Mouse (Mus musculus) layer of hippocampus, adult 11-12 months (tissue): ENCODE data around the gene Tmem150b.
A peak's percentile ranks its signal among the peaks of the same experiment; 100 is the strongest.

Experiments used
- DNase-seq: peaks from one replicate; pipeline ENCODE4 v3.0.0; 2022; ENCODE audit warnings: low spot score

The Tmem150b gene

DNA sequence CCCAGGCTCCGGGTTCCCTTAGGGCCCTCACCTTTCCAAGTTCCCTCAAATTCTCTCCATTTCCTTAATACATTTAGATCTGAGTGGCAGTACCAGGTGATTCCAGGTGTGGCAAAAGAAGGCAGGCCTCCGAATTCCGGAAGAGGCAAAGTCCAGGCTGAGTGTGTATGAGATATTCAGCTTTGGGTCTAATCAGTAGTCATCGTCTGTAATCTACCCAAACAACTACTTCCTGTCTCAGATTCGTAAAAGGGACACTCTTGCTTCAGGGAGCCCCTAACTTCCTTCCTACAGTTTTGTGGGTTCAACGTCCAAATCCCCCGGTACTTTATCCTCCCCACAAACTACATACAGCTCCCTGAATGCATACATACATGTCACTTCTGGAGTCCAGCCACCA lies at the start of gene Tmem150b:
TSS of gene Tmem150b (minus strand) at position 81 of the 400 bp plus-strand sequence.
- DNase-seq, result no peak

DNA sequence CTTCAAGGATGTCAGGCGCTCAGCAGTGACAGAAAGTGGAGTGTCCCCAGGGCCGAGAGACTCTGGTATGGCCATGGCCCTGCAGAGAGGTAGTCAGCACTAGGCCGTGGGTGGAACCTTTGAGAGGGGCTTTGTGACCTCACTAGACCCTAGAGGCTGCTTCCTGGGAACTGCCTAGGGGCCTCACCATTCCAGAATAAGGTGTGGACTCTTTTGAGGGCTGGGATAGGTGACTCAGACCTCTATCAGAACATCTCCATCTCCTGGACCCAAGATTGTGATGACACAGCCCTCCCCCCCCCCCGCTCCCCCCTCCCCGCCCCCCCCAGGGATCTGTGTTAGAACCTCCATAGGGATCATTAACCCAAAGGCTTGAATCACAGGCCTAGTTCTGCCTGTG lies 46.2 kb upstream of the Tmem150b start, which contains the start of gene Fam71e2:
TSS of gene Fam71e2 (minus strand) at position 101 of the 400 bp plus-strand sequence.
- no peak for DNase-seq

DNA sequence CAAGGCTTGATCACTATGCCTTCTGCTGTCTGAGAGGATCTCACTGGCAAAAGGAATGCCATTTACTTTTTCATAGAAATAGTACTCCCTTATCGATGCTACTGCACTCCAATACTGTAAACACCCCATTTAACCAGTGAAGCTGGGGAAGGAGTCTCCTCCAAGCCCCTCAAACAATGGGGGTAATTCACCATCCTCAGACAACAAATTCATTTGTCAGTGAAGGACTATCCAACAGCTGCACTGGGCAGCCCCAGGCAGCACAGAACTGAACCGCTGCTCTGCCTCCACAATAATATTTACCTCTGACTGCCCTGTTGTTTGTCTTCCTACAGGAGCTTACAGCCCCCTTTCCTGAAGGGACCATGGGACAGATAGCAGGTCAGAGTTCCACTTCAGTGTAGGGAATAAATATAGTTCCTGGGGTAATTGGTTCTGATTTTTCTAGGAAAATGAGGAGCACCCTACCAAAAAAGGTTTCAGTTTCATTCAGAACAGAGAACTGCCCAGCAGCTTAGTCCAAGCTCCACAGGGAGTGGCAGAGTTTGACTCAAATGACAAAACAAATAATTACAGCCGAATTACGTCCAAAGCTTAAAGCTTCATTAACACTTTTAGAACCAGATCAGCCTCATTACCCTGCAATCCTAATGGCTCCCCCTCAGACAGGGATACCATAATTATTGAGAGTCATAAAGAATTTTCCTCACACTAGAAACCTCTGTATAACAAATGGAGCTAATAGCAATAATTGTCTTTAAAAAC lies 40.1 kb upstream of the Tmem150b start:
- DNase-seq, result peak; percentile 34

DNA sequence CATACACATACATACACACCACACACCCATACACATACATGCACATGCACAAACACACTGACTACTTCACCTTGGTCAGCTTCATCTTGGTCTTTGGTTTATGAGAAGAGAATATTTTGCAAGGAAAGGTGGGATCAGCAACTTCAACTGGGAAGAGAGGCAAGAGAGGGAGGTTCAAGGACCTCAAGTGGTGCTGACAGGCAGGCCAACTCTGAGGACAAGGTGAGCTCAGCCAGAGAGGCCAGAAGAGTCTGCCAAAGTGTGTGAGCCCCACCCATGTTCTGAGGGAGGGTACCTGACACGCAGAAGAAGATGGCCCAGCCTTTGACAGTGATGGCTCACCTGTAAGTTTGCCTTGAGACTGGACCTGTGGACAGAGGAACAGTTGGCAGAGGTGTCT lies 34.6 kb upstream of the Tmem150b start:
- no peak for DNase-seq

DNA sequence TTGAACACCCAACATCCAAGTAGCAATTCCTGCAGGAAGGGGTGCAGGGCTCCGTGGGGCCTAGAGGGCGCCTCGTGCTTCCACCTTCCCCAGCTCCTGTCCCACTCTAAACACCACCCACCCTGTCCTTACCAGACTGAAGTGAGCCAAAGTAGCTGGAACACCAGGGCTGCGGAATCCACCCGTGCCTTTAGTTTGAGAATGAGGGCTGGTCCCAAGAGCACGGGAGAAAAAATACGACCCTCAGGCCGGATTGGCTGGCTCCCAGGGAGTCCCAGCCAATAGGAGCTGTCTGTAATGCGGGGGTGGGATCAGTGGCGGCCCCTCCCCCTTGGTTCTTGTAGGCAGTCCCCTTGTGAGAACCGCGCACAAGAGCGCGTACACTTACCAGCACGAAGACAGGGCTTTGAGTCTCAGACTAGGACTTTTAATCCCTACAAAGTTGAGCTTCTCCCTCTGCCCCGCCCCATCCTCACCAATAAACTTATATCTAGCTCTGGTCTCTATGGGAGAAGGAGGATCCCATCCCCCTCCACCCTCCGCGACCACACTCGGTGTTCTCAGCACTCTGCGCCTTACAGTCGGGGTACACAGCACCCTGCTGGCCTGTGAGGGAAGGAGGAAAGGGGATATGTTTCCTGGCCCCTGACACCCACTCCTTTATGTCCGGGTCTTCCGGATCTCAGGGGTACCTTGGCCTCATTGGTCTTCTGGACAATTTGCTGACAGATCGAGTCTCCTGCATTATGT lies 27.9 kb upstream of the Tmem150b start, which contains the start of gene Cox6b2:
TSS of gene Cox6b2 (minus strand) at position 274 of the 750 bp plus-strand sequence.
- DNase-seq, result peak; percentile 76

DNA sequence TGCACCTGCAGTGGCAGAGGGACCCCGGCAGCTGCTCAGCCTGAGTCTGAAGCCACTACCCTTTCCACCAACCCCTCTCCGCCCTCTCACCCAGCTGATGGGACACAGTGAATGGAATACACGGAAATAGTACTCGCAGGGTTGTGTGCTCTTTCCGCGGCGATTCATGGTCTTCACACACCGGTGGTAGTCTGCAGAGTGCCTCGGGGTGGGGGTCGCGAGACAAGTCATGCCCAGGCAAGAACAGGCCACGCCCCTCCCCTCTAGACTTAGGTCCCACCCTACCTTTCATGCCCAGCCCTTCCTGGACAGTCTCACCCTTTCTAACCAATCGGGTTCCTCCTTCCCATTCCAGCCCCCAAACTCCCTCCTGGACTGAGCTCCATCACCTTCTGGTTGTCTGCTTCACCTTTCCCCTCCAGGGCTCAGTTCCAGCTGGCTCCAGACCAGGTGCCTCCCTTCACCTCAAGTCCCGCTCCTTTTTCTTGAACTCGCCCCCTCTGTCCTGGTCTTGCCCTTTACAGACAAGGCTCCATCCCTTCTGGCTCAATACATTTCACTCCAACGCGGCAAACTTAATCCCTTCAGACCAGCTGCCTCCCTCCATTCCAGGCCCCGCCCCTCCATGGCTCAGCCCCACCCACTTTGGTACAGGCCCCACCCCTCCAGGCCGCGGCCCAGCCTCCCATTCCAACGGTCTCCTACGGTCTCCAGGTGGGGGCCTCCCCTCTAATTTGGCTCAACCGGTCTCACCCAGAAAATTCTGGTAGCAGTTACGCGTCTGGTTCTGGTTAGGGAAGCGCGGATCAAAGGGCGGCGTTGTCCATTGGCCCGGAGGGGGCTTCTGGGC lies 27.1 kb upstream of the Tmem150b start:
- no peak for DNase-seq

DNA sequence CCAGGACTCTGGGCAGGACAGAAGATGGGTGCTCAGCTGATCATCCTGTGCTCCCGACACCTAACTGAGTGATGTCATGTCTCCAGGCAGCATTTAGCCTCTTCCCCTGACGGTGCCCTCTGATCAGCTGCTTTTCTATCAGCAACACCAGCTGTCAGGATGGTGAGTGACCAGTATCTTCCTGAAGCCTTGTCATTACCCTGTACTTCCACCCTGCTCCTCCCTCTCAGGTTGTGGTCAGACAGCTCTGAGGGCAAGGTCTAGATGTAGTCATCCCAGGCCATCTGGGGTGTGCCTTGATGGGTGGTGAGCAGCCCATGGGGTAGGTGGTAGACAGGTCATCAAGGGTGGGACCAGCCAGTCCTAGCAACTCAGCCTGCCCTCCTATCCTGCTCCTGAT lies 24.1 kb upstream of the Tmem150b start:
- no peak for DNase-seq

DNA sequence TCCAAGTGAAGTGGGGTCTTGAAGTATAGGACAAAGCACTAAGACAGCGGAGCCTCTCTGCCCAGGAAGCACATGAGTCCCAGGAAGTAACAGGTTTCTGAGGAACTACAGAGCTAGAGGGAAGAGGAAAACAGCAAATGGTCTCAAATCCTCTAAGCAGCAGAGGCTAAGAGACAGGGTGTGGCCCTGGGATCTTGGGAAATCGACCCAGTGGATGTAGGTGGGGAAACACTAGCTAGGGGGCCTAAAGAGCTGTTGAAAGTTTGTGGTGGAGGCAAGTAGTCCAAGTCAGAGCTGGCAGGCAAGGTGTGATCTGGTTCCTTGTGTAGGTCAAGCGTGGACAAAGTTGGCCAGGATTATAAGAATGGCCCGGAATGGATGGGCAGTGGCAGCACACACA lies 23.3 kb upstream of the Tmem150b start:
- DNase-seq, result no peak

DNA sequence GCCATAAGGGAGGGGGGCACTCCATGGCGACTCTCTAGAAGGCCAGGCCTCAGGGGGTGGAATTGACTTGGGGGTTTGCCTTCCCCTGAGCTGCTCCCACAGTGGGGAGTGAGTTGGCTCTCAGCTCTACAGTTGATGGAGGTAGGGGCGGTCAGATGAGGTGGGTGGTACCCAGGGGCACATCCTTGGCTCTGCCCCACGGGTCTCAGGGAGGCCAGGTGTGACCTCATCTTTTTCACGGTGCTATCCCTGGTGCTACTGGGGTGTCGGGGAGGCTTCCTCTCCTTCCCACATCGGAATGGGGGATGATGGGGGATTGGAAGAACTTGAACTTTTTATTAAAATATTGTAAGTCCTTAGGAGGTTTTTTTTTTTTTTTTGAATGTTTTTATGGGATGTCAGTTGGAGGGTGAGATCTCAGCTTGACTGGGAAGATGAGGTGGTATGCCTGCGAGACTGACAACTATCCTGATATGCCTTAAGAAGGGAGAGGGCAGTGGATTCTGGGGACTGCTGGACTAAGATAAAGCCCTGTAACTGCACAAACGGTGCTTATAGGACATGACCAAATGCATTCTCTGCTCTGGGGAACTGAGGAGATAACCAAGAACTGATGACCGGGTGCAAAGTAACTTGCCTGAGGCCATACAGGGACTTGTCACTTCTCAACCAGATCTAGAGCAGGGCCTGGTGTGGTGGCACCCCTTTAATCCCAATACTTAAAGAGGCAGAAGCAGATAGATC lies 22.3 kb upstream of the Tmem150b start:
- no peak for DNase-seq

DNA sequence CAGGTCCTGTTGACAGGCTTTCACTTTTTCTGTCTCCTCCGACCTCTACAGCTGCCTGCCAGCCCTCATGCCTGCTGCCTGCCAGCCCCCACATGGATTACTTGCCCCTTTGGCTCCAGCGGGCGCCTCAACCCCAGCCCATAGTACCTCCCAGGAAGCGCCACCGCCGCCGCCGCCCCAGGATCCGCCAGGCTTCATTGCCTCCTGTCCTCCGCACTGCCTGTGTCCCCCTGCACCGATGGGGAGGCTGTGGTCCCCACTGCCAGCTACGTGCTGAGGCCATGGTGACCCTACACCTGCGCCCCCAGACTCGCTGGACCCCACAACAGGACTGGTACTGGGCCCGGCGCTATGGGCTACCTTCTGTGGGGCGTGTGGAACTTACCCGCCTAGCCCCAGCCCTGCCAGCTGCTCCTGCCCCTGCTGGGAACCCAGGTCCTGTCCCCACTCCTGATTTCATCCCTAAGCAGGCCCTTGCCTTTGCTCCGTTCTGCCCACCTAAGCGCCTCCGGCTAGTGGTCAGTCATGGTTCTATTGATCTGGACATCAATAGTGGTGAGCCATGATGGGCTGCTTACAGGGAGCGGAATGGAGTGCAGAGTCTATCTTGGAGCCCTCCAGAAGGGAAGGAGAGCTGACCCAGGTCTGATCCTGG lies 21.4 kb upstream of the Tmem150b start:
- DNase-seq, result no peak

DNA sequence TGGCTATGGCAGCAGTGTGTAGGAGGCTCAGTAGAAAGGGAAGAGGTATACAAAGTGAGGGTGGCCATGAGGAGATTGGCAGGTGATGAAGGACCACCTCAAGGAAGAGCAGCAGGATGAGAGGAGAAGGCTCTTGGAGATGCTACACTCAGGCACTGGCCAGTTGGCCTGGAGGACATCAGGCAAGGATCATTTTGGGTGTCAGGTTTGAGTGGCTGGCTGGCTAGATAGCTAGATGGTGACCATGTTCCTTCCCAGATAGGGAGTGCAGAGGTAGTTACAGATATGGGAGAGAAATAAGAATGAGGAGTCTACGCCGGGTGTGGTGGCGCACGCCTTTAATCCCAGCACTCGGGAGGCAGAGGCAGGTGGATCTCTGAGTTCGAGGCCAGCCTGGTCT lies 19.8 kb upstream of the Tmem150b start:
- DNase-seq, result no peak

DNA sequence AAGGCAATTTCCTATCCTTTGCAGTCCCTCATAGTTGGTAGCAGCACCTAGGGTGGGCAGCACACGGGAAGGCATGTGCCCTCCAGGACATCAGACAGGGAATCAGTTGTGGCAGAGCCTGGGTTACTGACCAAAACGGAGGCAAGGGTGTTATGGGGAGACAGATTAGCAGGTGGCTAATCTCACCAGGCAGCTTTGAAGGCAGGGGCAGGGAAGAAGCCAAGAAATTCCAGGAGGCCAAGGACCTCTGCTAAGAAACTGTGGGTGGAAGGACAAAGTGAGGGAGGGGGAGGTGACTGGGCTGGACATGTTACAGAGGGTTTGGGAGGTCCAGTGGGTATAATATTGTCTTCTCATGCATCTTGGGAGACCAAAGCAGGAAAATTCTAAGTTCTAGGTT lies 18.3 kb upstream of the Tmem150b start:
- DNase-seq, result no peak

DNA sequence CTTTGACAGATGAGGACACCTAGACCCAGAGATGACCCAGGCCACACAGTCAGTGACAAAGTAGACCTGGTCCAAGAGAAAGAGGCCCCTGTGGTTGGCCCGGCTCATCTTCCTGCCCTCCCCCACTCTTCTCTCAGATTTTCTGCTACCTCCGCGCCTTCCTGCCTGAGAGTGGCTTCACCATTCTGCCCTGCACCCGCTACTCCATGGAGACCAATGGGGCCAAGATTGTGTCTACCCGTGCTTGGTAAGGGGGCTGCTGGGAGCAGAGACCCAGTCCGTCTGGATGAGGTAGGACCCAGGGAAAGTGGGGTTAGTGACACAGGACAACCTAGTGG lies 17.4 kb upstream of the Tmem150b start:
- DNase-seq, result no peak

DNA sequence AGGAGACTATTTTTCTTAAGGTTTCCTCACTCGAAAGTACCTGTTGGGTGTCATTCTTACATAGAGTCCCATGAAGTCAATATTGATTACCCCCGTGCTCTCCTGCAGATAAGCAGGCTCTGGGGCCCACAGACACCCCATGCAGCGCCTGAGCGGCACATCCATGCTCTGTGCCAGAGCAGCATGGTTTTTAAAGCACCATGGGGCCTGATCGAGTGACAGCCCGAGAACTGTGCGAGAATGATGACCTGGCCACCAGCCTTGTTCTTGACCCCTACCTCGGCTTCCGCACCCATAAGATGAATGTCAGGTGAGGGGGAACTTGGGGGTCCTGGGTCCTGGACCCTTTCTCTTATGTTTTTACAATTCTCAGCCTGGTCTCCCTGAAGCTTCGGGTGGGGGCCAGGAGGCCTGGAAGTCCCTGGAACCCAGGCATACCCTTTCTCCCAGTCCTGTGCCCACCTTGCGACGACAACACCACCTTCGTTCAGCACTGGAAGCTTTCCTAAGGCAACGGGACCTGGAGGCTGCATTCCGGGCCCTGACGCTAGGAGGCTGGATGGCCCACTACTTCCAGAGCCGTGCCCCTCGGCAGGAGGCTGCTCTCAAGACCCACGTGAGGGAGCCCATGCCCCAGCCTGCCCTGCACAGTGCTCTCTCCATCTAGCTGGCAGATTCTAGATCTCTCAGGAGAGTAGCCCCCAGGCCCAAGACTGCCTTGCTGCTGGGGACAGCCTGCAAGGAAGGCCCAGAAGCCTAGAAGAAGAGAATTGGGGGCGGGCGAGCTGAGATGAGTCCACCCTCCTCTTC lies 16.8 kb upstream of the Tmem150b start:
- no peak for DNase-seq

DNA sequence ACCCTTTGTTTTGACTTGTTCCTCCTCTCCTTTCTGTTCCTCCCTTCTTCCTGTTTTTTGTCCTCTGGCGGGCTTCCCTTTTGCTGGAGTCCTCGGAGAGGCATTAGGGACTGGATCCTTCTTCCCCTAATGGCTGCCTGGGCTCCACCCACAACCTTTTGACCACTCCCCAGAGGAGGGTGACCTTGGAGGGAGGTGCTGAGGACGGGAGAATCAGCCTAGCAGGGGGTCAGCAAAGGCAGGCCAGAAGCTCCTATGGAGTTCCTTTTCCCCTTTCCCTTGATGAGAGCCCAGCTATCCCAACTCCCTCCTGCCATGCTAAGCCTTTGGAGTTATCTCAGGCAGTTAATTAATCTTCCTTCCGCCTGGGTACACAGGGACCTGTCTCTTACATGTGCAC lies 16.1 kb upstream of the Tmem150b start:
- DNase-seq, result peak; percentile 28

DNA sequence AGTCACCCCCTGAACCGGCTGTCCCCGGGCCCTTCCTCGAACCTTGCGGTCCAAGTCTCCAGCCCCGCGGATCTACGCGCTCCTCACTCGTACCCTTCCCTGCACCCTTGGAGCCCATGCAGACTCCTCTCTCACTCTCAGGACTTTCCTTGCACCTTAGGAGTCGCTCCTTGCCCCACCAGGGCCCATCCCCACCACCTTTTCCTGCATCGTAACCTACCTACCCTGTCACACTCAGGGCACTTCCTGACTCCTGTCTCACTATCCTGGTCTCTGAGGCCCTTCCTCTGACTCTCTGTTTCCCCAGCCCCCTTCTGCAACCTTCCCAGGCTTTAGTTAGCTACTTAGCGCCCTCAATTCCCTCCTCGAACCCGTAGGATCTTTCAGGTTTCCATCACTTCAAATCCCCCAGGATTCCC lies 15.3 kb upstream of the Tmem150b start:
- no peak for DNase-seq

DNA sequence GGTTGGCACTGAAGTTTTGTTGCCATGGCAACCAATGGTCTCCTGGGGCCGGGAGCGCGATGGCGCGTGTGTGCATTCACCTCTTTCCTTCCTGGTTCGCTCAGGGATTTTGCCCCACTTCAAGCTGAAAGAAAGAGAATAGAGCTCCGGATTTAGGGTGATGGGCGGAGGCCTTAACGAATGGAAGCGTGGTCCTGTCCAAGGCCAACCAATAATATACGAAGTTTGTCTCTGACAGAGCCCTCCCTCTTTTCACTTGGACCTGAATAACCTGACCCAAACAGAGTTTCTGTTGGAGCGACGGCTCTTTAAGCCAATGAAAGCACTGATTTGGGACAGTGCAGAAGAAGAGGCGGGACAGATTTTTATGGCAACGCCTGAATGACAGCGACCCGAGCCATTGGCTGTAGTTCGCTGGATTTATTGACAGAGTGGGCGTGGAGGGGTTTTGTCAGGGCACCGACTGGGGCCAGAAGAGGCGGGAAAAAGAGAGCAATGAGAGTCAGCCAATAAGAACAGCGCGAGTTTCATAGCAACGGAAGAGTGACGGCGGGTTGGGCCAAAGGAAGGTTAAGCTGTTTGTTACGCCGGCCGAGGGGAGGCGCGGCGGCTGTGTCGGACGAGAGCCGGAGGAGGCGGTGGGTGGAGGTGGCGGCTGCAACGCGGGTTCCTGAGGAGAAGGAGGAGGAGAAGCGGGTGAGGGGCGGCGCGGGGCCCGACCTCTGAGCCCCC lies 14.7 kb upstream of the Tmem150b start, which contains the start of gene Kmt5c:
TSS of gene Kmt5c (plus strand) at position 572 of the 732 bp plus-strand sequence.
- peak; percentile 99 for DNase-seq

DNA sequence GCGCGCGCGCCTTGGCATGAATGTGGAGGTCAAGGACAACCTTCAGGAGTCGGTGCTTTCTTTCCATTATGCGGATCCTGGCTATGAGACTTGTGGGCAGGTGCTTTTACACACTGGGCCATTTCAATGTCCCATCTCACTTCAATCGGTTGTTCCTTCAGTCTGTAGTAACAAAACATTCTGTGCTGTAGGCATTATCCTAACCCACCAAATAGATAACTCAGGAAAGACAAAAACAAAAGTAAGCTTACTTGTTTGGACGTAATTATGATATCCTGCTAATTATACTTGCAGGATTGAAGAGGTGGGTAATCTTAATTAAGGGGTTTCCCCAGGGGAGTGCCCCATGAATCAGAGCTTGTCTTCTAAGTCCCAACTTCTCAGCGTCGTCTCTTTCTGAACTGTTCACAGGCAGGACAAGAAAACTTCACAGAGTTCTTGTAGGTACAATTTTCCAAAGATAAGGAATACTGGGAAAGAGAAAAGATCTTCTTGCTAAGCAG lies 14.0 kb upstream of the Tmem150b start:
- no peak for DNase-seq

DNA sequence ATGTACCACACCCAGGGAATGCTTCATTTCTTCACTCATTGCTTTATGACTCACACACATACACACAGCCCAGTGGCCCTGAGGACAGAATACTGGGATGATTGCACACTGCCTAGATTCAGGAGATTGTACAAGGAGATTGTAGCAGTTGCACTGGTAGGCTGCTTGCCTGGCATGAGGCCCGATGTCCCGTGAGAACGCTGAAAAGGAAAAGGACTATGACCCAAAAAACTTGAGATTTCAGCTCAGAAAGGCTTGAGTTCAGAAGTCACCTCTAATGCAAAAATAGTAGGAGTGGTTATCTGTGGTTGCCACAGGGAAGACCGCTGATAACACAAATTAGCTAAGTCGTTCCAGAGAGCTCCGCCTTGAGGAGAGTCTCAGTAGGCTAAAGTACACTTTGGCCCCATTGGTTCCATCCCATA lies 7.9 kb upstream of the Tmem150b start:
- no peak for DNase-seq
